Mouse (Mus musculus) olfactory bulb, adult 2 months (tissue): ENCODE measurements around the gene Minpp1. TPM values are rescaled to one million over a fixed set of nuclear protein-coding genes. Genes with fewer than 3 reads are reported as not detected.
"Not testable (repeated sequence)": the region's sequence is repeated elsewhere in the genome, so short reads cannot be mapped to it uniquely, and the experiment has no call there.

Experiments
- H3K27ac ChIP-seq: fragments of 200-500 bp; 2 replicates; pipeline ENCODE4 v1.5.1; 2012; ENCODE audit warnings: low read depth, low read length; ENCODE audit not compliant: insufficient read depth
- H3K4me1 ChIP-seq: fragments of 200-500 bp; 2 replicates; pipeline ENCODE4 v1.6.1; 2012; ENCODE audit warnings: low read length; ENCODE audit not compliant: control insufficient read depth, insufficient read depth
- H3K4me3 ChIP-seq: fragments of 200-500 bp; 2 replicates; pipeline ENCODE4 v1.5.1; 2012; ENCODE audit warnings: mild to moderate bottlenecking, low read depth, low read length, moderate library complexity; ENCODE audit not compliant: insufficient read depth
- CTCF ChIP-seq: fragments of 200-500 bp; IDR thresholded peaks from 2 replicates; pipeline ENCODE4 v1.5.1; 2012; ENCODE audit warnings: low read depth, mild to moderate bottlenecking, low read length, moderate library complexity; ENCODE audit not compliant: insufficient read depth
- POLR2A ChIP-seq: fragments of 200-500 bp; IDR thresholded peaks from 2 replicates; pipeline ENCODE4 v1.6.1; 2012; ENCODE audit warnings: mild to moderate bottlenecking, low read depth, low read length, moderate library complexity; ENCODE audit not compliant: insufficient read depth
- WGBS: fragments of 180-500 bp; shearing (Covaris S2); methylation state at CpG from one replicate; pipeline ENCODE4 v1.1.7; 2018; 5-methylcytosine and 5-hydroxymethylcytosine counted together
- polyA plus RNA-seq: library from polyadenylated mRNA; stranded (reverse); fragments of >200 nt; gene quantifications from 2 replicates; pipeline ENCODE4 v1.2.4, GENCODE M21; 2012; ENCODE audit warnings: low replicate concordance; ENCODE audit not compliant: missing spikeins, insufficient read depth, insufficient read length

Minpp1 gene
- not detected in 2 replicates for polyA plus RNA-seq

GRCm38 (mm10) chr19:32485681-32486105 is at the start of gene Minpp1:
Minpp1 (plus strand) TSS chr19:32485769.
- Histone ChIP-seq H3K4me3 (peak within 1 kb of the TSS; percentile 62), H3K27ac (peak within 1 kb of the TSS; percentile 43), H3K4me1 (peaks cover 6% of the 10 kb centered on the region; the same call in 1 of the 2 replicates)
- TF ChIP-seq CTCF: no peak
- peak; percentile 92 for TF ChIP-seq POLR2A
- WGBS: under 1% methylated on average over 64 of the region's 64 CpGs

- WGBS: 82% methylated on average over 2 of the region's 2 CpGs
- TF ChIP-seq CTCF (no peak), POLR2A (no peak)
- Histone ChIP-seq H3K27ac (no peak overlapping the region), H3K4me3 (no peak overlapping the region), H3K4me1 (no peaks in the 10 kb centered on the region)
Measured at GRCm38 (mm10) chr19:32439356-32439755, 46.2 kb upstream of the Minpp1 start.

GRCm38 (mm10) chr19:32441568-32441967 is 44.0 kb upstream of the Minpp1 start:
- Histone ChIP-seq H3K4me1 (no peaks in the 10 kb centered on the region), H3K4me3 (no peak overlapping the region), H3K27ac (no peak overlapping the region)
- TF ChIP-seq CTCF: no peak
- TF ChIP-seq POLR2A: no peak
- 97% methylated on average over 11 of the region's 11 CpGs for WGBS

GRCm38 (mm10) chr19:32448931-32449330 is 36.6 kb upstream of the Minpp1 start:
- 94% methylated on average over 10 of the region's 10 CpGs for WGBS
- no peaks in the 10 kb centered on the region for H3K4me1 ChIP-seq
- H3K4me3 ChIP-seq: no peak overlapping the region
- H3K27ac ChIP-seq: no peak overlapping the region
- no peak for TF ChIP-seq CTCF
- TF ChIP-seq POLR2A: no peak

GRCm38 (mm10) chr19:32452231-32452630 is 33.3 kb upstream of the Minpp1 start:
- Histone ChIP-seq H3K4me3 (no peak overlapping the region), H3K27ac (no peak overlapping the region), H3K4me1 (peaks cover 2% of the 10 kb centered on the region; the same call in 1 of the 2 replicates)
- 49% methylated on average over 4 of the region's 4 CpGs for WGBS
- TF ChIP-seq POLR2A (no peak), CTCF (no peak)

GRCm38 (mm10) chr19:32456744-32457143 is 28.8 kb upstream of the Minpp1 start:
- no peak overlapping the region for H3K4me3 ChIP-seq
- TF ChIP-seq CTCF (no peak), POLR2A (no peak)
- WGBS: 69% methylated on average over 2 of the region's 2 CpGs
- no peak overlapping the region for H3K27ac ChIP-seq
- peaks cover 2% of the 10 kb centered on the region; the same call in 1 of the 2 replicates for H3K4me1 ChIP-seq

GRCm38 (mm10) chr19:32457631-32458030 is 27.9 kb upstream of the Minpp1 start:
- H3K4me3 ChIP-seq, H3K27ac ChIP-seq, H3K4me1 ChIP-seq: not testable (repeated sequence)
- 90% methylated on average over 8 of the region's 8 CpGs for WGBS

GRCm38 (mm10) chr19:32463037-32463436 is 22.5 kb upstream of the Minpp1 start:
- TF ChIP-seq CTCF (no peak), POLR2A (no peak)
- H3K27ac ChIP-seq: no peak overlapping the region
- no peak overlapping the region for H3K4me3 ChIP-seq
- no peaks in the 10 kb centered on the region for H3K4me1 ChIP-seq
- 95% methylated on average over 6 of the region's 6 CpGs for WGBS

- TF ChIP-seq POLR2A (no peak), CTCF (no peak)
- no peak overlapping the region for H3K27ac ChIP-seq
- H3K4me3 ChIP-seq: no peak overlapping the region
- 85% methylated on average over 4 of the region's 4 CpGs for WGBS
- no peaks in the 10 kb centered on the region for H3K4me1 ChIP-seq
Measured at GRCm38 (mm10) chr19:32465228-32465627, 20.3 kb upstream of the Minpp1 start.

- Histone ChIP-seq H3K4me3 (no peak within 1 kb of the TSS), H3K4me1 (no peaks in the 10 kb centered on the region), H3K27ac (no peak within 1 kb of the TSS)
- WGBS: 88% methylated on average over 6 of the region's 6 CpGs
- TF ChIP-seq CTCF: no peak
- TF ChIP-seq POLR2A: no peak
Measured at GRCm38 (mm10) chr19:32466478-32466877, 19.1 kb upstream of the Minpp1 start, which contains the start of gene Rpl9-ps6. Rpl9-ps6 (minus strand) TSS chr19:32466578.
